Mouse (Mus musculus): ENCODE measurements around the gene Rbm17. TPM values are rescaled to one million over a fixed set of nuclear protein-coding genes. Genes with fewer than 3 reads are reported as not detected.

Rbm17 gene
- 22.1 and 34.1 TPM in 2 replicates for polyA plus RNA-seq (2012; rRNA removed)

DNA sequence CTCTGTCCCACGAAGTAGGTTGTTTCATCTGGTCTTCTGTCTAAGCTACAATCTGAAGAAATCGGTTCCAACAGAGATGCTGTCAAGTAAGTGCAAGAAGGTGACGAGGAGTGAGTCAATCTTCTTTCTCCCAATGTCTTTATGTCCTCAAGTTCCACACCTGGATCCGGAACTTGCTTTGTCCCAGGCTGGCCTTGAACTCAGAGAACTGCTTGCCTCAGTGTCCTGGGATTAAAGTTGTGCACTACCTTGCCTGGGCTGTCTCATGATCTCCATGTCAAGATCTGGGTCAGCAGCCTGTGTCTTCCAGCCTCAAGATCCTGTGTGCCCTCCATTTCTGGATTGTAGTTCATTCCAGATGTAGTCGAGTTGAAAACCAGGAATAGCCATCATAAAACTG, at the start of gene Rbm17:
Gene Rbm17 (minus strand): TSS at position 101 of the 400 bp plus-strand sequence.

DNA sequence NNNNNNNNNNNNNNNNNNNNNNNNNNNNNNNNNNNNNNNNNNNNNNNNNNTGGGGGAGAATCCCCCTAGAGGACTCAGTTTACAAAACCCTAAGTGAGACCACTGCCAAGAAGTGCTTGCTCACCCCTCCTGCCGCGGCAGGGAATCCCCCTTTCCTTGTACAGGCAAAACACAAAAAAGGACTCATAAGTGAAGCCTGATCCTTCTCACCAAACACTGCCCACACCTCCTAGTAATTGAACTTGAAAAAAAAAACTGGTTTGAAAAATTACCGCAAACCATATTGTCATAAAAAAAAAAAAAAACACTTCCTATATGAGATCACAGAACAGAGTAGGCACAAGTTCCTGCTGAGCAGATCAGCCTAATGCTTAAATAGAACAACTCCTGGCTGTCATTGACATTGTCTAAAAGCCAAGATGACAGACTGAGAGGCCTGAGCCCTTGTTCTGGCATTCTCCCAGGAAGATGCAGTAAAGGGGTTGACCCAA, 38.5 kb upstream of the Rbm17 start, which contains the start of gene Il2ra:
Gene Il2ra (plus strand): TSS at position 357 of the 491 bp plus-strand sequence.

DNA sequence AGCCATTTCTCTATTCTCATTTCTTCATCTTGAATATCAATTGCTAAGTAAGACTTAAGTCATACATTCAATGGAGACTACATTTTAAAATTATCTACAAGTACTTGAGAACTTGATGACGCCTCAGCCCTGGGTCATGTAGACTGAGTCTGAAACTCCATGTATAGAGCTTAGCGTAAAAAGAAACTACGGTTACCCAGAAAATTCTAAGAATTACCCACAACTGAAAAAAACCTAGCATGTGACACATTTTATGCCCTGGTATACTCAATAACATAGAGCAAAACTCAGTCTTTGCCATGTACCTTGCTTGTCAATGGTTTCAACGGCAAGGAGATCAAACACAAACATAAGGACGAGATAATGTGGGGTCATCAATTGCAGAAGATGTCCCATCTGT, 21.9 kb upstream of the Rbm17 start, which contains the start of gene Gm17490:
Gene Gm17490 (minus strand): TSS at position 375 of the 400 bp plus-strand sequence.

DNA sequence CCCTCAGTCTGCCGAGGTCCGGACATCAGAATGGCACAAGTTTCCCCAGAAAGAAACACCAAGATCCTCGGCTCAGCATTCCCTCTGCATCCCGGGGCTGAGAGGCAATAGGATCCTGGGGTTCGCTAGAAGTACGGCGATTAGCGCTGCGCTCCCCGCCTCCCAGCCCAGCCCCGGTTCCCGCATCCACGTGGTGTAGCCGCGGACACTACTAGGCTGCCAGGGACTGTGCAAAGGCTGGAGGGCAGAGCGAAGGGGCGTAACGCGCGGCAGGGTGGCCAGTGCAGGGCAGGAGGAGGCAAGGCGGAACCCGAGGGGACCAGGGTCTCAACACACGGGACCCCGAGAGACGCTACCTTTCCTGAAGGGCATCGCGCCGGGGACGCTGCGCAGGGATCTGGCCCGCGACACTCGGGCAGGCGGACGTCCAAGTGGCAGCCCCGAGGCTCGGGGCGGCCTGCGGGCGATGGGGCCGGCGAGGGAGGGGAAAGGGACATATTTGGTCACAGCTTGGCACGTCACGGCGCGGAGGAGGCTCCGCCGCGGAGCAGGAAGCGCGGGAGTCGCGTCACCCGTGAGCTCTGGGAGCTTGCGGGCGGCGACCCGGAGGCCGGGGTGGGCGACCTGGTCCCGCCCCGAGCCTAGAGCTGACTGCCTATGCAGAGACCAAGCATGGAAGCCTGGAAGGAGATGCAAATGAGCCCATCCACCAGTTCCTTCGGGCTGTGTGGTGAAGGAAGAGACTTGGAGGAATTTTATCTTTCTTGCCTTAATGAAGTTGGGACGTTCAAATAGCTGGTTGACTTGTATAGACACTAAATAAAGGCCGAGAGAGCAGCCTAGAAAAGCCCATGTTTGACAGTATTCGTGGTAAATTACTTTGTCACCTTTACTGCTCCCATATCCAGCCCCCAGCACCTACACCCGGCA, 50.2 kb downstream of the Rbm17 start, which contains the start of gene Pfkfb3:
Gene Pfkfb3 (minus strand): TSS at position 607 of the 930 bp plus-strand sequence.

Other genes with a start within 250 kb of the Rbm17 start
- 4.0 and 5.7 TPM in 2 replicates for gene Pfkfb3, start 50.1 kb downstream of the Rbm17 start, polyA plus RNA-seq (2012; rRNA removed)
- not detected in 2 replicates for gene Gm17490, start 22.1 kb upstream of the Rbm17 start, polyA plus RNA-seq (2012; rRNA removed)
- gene Il2ra, start 38.7 kb upstream of the Rbm17 start, polyA plus RNA-seq (2012; rRNA removed) = 0.13 and 0.17 TPM in 2 replicates
- gene Il15ra, start 101.1 kb upstream of the Rbm17 start, polyA plus RNA-seq (2012; rRNA removed) = 15.0 and 31.4 TPM in 2 replicates
- gene Fbh1, start 173.4 kb upstream of the Rbm17 start, polyA plus RNA-seq (2012; rRNA removed) = 54.4 and 57.7 TPM in 2 replicates
- gene Ankrd16, start 173.7 kb upstream of the Rbm17 start, polyA plus RNA-seq (2012; rRNA removed) = 56.2 and 60.8 TPM in 2 replicates

Data from colon, adult 2 months (tissue).